Mouse (Mus musculus) liver, adult 2 months (tissue): ENCODE data around the gene Lrrc75a.

Experiments
- CTCF ChIP-seq: fragments of 200-500 bp; IDR thresholded peaks from 2 replicates; pipeline ENCODE4 v1.5.1; 2011; ENCODE audit warnings: low read depth, low read length, control low read depth
- POLR2A ChIP-seq: fragments of 200-500 bp; IDR thresholded peaks from 2 replicates; pipeline ENCODE4 v1.6.1; 2011; ENCODE audit warnings: low read length, control low read depth; ENCODE audit not compliant: insufficient read depth; ENCODE audit errors: extremely low read depth

DNA sequence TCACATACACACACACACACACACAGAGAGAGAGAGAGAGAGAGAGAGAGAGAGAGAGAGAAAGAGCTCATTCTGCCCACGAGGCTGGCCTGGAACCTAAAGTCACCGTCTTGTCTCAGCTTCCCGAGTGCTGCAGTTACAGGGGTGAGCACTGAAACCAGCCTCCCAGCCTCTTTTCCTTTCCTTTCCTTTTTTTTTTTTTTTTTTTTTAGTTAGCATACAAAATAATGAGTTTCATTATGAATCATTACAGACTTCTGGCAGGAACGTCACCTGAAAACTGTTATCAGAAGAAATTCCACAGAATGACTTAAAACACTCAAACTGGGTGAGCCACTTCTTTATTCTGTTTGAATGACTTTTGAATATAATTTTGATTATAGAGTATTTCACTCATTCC, 31.6 kb upstream of the Lrrc75a start:
- TF ChIP-seq POLR2A (no peak), CTCF (no peak)
